Comparison of ENCODE assay signal across 22 mouse cellular contexts in genomic region chr2:127496321-127496720, GRCm38 (mm10). TPM values are rescaled to one million over a fixed set of nuclear protein-coding genes. Genes with fewer than 3 reads are reported as not detected.
DNase-seq lines count a peak whose midpoint lies in the region; ATAC-seq and TF ChIP-seq lines count a peak whose summit lies in the region.
"Had no signal": no experiment of that assay in that cellular context is flagged by ENCODE, and none has a peak within 500 bp of the region (broad histone marks: within the 10 kb centered on the region; RNA-seq: fewer than 3 reads in every experiment).

No protein-coding gene starts in this region.

- ATAC-seq in megakaryocyte, adult 5-6 weeks (ENCODE audit: poor library complexity, severe bottlenecking) = peak; percentile 39; the same call in 1 of the 2 replicates
- ATAC-seq in monocyte, adult 5-6 weeks (replicated peaks; ENCODE audit: insufficient number of reproducible peaks, low FRiP score, low TSS enrichment, poor library complexity, severe bottlenecking) = 0 out of 2 replicates have a peak, but pooled peaks have one; percentile 33
- ATAC-seq: activated CD4-positive, CD25-positive, alpha-beta regulatory T cell, adult 4 months; CD4-positive, CD25-positive, alpha-beta regulatory T cell, adult 4 months; Patski had no signal

- intact Hi-C loops in heart, postnatal 14 days (cut with DNase I) = no loop called here

- no peak for DNase-seq in layer of hippocampus, adult 2 months (ENCODE audit: low spot score in 2 of 2)
- DNase-seq in layer of hippocampus, adult 8-10 months (ENCODE audit: low spot score in 2 of 2) = no peak
- DNase-seq in natural killer cell, adult 2 months (ENCODE audit: low spot score in 2 of 2) = peak; percentile 65 to 77
- DNase-seq in kidney, adult 9 months = no peak
- no peak for DNase-seq in yolk sac, embryonic 10.5 days (ENCODE audit: low spot score)
- DNase-seq in heart, postnatal 14 days = no peak
- DNase-seq: adrenal gland, adult 2 months; adrenal gland, adult 8-10 months; adrenal gland, postnatal 10 days; adrenal gland, postnatal 14 days; adrenal gland, postnatal 25 days; adrenal gland, postnatal 36 days; B cell, adult 2 months; cerebellum, adult 11 months; cerebellum, adult 11-12 months had no signal

- TF ChIP-seq CTCF in layer of hippocampus, adult 2 months (conservative IDR thresholded peaks at IDR 0.05) = no peak

- H3K4me3 ChIP-seq in layer of hippocampus, adult 2 months = no peak overlapping the region

- peak overlapping the region; percentile 21; the same call in 1 of the 2 replicates for H3K27ac ChIP-seq in layer of hippocampus, adult 2 months

RNA-seq across cellular contexts. Expression of gene Kcnip3, which starts 25.6 kb away (rescaled TPM):
- total RNA-seq in layer of hippocampus, adult 2 months (2021) = 10 to 100 TPM; 63.6 to 66.4 TPM
- 10 to 100 TPM; 74.3 to 80.1 (median 78.6) TPM for total RNA-seq in layer of hippocampus, adult 8-10 months (2022)
- 3.5 and 3.6 TPM in 2 replicates for total RNA-seq in megakaryocyte, adult 5-6 weeks (2015)
- 0.62 and 2.2 TPM in 2 replicates for total RNA-seq in megakaryocyte, adult 5-6 weeks (2017)
- total RNA-seq in monocyte, adult 5-6 weeks (2017) = 3.9 to 25.7 TPM (median 6.4 TPM) in 3 replicates
- total RNA-seq in heart, postnatal 14 days (2021) = 1 to 10 TPM; 1.5 to 1.8 TPM
- total RNA-seq: CH12.LX, MEL had no signal

RNA-seq across cellular contexts. Expression of gene Prom2, which starts 44.9 kb away (rescaled TPM):
- total RNA-seq in layer of hippocampus, adult 2 months (2021) = under 1 TPM; 0.08 to 0.10 TPM
- total RNA-seq in layer of hippocampus, adult 8-10 months (2022) = under 1 TPM in 3 of 4 experiments, not detected in 1; 0.09 to 0.39 (median 0.18) TPM
- total RNA-seq in megakaryocyte, adult 5-6 weeks (2015) = not detected in 2 replicates
- total RNA-seq in megakaryocyte, adult 5-6 weeks (2017) = 0.12 TPM in 1 of 2 replicates, not detected in the other
- total RNA-seq in monocyte, adult 5-6 weeks (2017) = not detected in 3 replicates
- total RNA-seq in heart, postnatal 14 days (2021) = not detected
- total RNA-seq: CH12.LX, MEL had no signal

RNA-seq across cellular contexts. Expression of gene Fahd2a, which starts 52.0 kb away (rescaled TPM):
- 10 to 100 TPM; 19.8 to 21.6 TPM for total RNA-seq in layer of hippocampus, adult 2 months (2021)
- 10 to 100 TPM; 17.9 to 21.1 (median 19.8) TPM for total RNA-seq in layer of hippocampus, adult 8-10 months (2022)
- 9.9 and 16.8 TPM in 2 replicates for total RNA-seq in megakaryocyte, adult 5-6 weeks (2015)
- total RNA-seq in megakaryocyte, adult 5-6 weeks (2017) = 6.4 and 9.7 TPM in 2 replicates
- total RNA-seq in monocyte, adult 5-6 weeks (2017) = 6.5 to 14.6 TPM (median 7.1 TPM) in 3 replicates
- 10 to 100 TPM; 25.9 to 30.2 TPM for total RNA-seq in heart, postnatal 14 days (2021)

Comparison
In these comparisons a context has a peak if more than half of its experiments do, and no peak if none do; other contexts are left out.
1. DNase-seq: peak in natural killer cell, adult 2 months (2 of 2); none in layer of hippocampus, adult 2 months (0 of 2), layer of hippocampus, adult 8-10 months (0 of 2), kidney, adult 9 months (single experiment), yolk sac, embryonic 10.5 days (single experiment) and heart, postnatal 14 days (0 of 2).